20 mouse cellular contexts compared by ENCODE assay signal in genomic region chr8:66386008-66386407, GRCm38 (mm10).
DNase-seq lines count a peak whose midpoint lies in the region; ATAC-seq lines count a peak whose summit lies in the region.
"Had no signal": no experiment of that assay in that cellular context is flagged by ENCODE, and none has a peak within 500 bp of the region (broad histone marks: within the 10 kb centered on the region; RNA-seq: fewer than 3 reads in every experiment).

No protein-coding gene starts in this region.

- no peak for ATAC-seq in liver, embryonic 16.5 days (ENCODE audit: low read depth)
- ATAC-seq in liver, embryonic 12.5 days = no peak
- ATAC-seq: forebrain, embryonic 16.5 days; intestine, embryonic 16.5 days had no signal

- no peak overlapping the region for H3K27ac ChIP-seq in liver, embryonic 16.5 days (ENCODE audit: low read length)
- no peak overlapping the region for H3K27ac ChIP-seq in liver, embryonic 12.5 days
- no peak overlapping the region; the same call in 1 of the 2 replicates for H3K27ac ChIP-seq in brown adipose tissue, adult 24 weeks (replicated peaks; ENCODE audit: low read depth, low read length)
- H3K27ac ChIP-seq: heart, embryonic 15.5 days; hindbrain, embryonic 14.5 days; liver, embryonic 15.5 days; midbrain, embryonic 12.5 days had no signal

- no peaks in the 10 kb centered on the region for H3K4me1 ChIP-seq in liver, embryonic 16.5 days (ENCODE audit: control insufficient read depth, low read depth, low read length)
- H3K4me1 ChIP-seq in liver, embryonic 12.5 days = no peaks in the 10 kb centered on the region
- no peaks in the 10 kb centered on the region for H3K4me1 ChIP-seq in brown adipose tissue, adult 24 weeks (ENCODE audit: control insufficient read depth, insufficient read depth, insufficient read length, low read length)
- no peaks in the 10 kb centered on the region for H3K4me1 ChIP-seq in megakaryocyte, embryonic 14.5 days
- H3K4me1 ChIP-seq: heart, embryonic 15.5 days; liver, embryonic 15.5 days; midbrain, embryonic 12.5 days had no signal

- peak overlapping the region; percentile 26 for H3K4me3 ChIP-seq in liver, embryonic 16.5 days (ENCODE audit: low read depth, low read length)
- no peak overlapping the region for H3K4me3 ChIP-seq in liver, embryonic 12.5 days
- H3K4me3 ChIP-seq in brown adipose tissue, adult 24 weeks (ENCODE audit: insufficient read depth, low read depth, low read length) = peak overlapping the region; percentile 36; the same call in 1 of the 2 replicates
- H3K4me3 ChIP-seq in megakaryocyte, embryonic 14.5 days (replicated peaks) = peak overlapping the region; percentile 67
- H3K4me3 ChIP-seq: heart, embryonic 15.5 days; midbrain, embryonic 12.5 days had no signal

- no peaks in the 10 kb centered on the region for H3K27me3 ChIP-seq in liver, embryonic 16.5 days (ENCODE audit: control insufficient read depth, insufficient read depth, low read depth, low read length)
- H3K27me3 ChIP-seq in liver, embryonic 12.5 days (replicated peaks) = no peaks in the 10 kb centered on the region
- H3K27me3 ChIP-seq in megakaryocyte, embryonic 14.5 days (replicated peaks) = no peaks in the 10 kb centered on the region
- H3K27me3 ChIP-seq: CH12.LX; heart, embryonic 15.5 days; liver, embryonic 15.5 days; midbrain, embryonic 12.5 days had no signal

- H3K4me2 ChIP-seq in liver, embryonic 16.5 days (ENCODE audit: low read depth, low read length) = no peak overlapping the region
- no peak overlapping the region for H3K4me2 ChIP-seq in liver, embryonic 12.5 days
- H3K4me2 ChIP-seq: heart, embryonic 15.5 days; hindbrain, embryonic 14.5 days; liver, embryonic 15.5 days; midbrain, embryonic 12.5 days had no signal

- H3K9me3 ChIP-seq in liver, embryonic 16.5 days (replicated peaks; ENCODE audit: control insufficient read depth, low read length) = no peaks in the 10 kb centered on the region
- H3K9me3 ChIP-seq in liver, embryonic 12.5 days (replicated peaks) = no peaks in the 10 kb centered on the region
- peaks cover 3% of the 10 kb centered on the region; the same call in 1 of the 2 replicates for H3K9me3 ChIP-seq in megakaryocyte, embryonic 14.5 days
- H3K9me3 ChIP-seq: heart, embryonic 15.5 days; liver, embryonic 15.5 days; midbrain, embryonic 12.5 days had no signal

- no peaks in the 10 kb centered on the region for H3K36me3 ChIP-seq in liver, embryonic 16.5 days (ENCODE audit: control insufficient read depth, insufficient read depth)
- no peaks in the 10 kb centered on the region for H3K36me3 ChIP-seq in liver, embryonic 12.5 days
- H3K36me3 ChIP-seq in megakaryocyte, embryonic 14.5 days (replicated peaks; ENCODE audit: low read length) = no peaks in the 10 kb centered on the region
- H3K36me3 ChIP-seq: heart, embryonic 15.5 days; liver, embryonic 15.5 days; midbrain, embryonic 12.5 days had no signal

- DNase-seq in Muller cell, postnatal 12 days (ENCODE audit: inconsistent ontology term) = peak; percentile 43
- no peak for DNase-seq in cerebellum, postnatal 14 days
- DNase-seq in frontal cortex, postnatal 25 days (ENCODE audit: low spot score in 2 of 2) = no peak
- no peak for DNase-seq in right cerebral cortex, postnatal 10 days (ENCODE audit: low spot score in 2 of 2)
- DNase-seq: adrenal gland, postnatal 14 days; cerebellum, adult 9-11 months; gastrocnemius, postnatal 25 days; left cerebral cortex, postnatal 4 days; right cerebral cortex, postnatal 25 days had no signal

- no peak overlapping the region for H3K9ac ChIP-seq in liver, embryonic 16.5 days (ENCODE audit: low read depth, low read length)
- no peak overlapping the region for H3K9ac ChIP-seq in liver, embryonic 12.5 days
- H3K9ac ChIP-seq: heart, embryonic 15.5 days; hindbrain, embryonic 14.5 days; liver, embryonic 15.5 days; midbrain, embryonic 12.5 days had no signal
